Mouse (Mus musculus): ENCODE data around the gene Adgrb2. TPM values are rescaled to one million over a fixed set of nuclear protein-coding genes. Genes with fewer than 3 reads are reported as not detected.

Gene Adgrb2
- polyA plus RNA-seq, 3 experiments from 2014 or later = 0.58 to 1.2 TPM; not detected in 1

Other genes with a start within 250 kb of the Adgrb2 start
- gene Khdrbs1, start 242.6 kb upstream of the Adgrb2 start, polyA plus RNA-seq (2017; shearing (Covaris generic)) = 10 to 100 TPM; 35.0 to 40.3 (median 39.9) TPM
- gene Ptp4a2, start 173.7 kb upstream of the Adgrb2 start, polyA plus RNA-seq (2017; shearing (Covaris generic)) = 1,000 to 10,000 TPM; 1,860 to 2,586 (median 2,027) TPM
- not detected for gene Spocd1, start 55.6 kb upstream of the Adgrb2 start, polyA plus RNA-seq (2017; shearing (Covaris generic))
- not detected for gene Col16a1, start 63.0 kb downstream of the Adgrb2 start, polyA plus RNA-seq (2017; shearing (Covaris generic))
- 10 to 100 TPM; 35.8 to 44.4 (median 36.9) TPM for gene Pef1, start 117.7 kb downstream of the Adgrb2 start, polyA plus RNA-seq (2017; shearing (Covaris generic))
- not detected for gene Hcrtr1, start 154.5 kb downstream of the Adgrb2 start, polyA plus RNA-seq (2017; shearing (Covaris generic))
- not detected for gene Tinagl1, start 190.3 kb downstream of the Adgrb2 start, polyA plus RNA-seq (2017; shearing (Covaris generic))
- gene Gm853, start 237.5 kb downstream of the Adgrb2 start, polyA plus RNA-seq (2017; shearing (Covaris generic)) = not detected

All from inflammation-experienced regulatory T-cells, adult 6 months (primary cell).